Mouse (Mus musculus): Measurements from ENCODE around the gene Gpsm1. TPM values are rescaled to one million over a fixed set of nuclear protein-coding genes. Genes with fewer than 3 reads are reported as not detected.
A peak's percentile ranks its signal among the peaks of the same experiment; 100 is the strongest.
"Not testable (repeated sequence)": the region's sequence is repeated elsewhere in the genome, so short reads cannot be mapped to it uniquely, and the experiment has no call there.

The Gpsm1 gene
- total RNA-seq, 2 experiments from 2014 or later: 50.5 to 61.3 TPM

DNA sequence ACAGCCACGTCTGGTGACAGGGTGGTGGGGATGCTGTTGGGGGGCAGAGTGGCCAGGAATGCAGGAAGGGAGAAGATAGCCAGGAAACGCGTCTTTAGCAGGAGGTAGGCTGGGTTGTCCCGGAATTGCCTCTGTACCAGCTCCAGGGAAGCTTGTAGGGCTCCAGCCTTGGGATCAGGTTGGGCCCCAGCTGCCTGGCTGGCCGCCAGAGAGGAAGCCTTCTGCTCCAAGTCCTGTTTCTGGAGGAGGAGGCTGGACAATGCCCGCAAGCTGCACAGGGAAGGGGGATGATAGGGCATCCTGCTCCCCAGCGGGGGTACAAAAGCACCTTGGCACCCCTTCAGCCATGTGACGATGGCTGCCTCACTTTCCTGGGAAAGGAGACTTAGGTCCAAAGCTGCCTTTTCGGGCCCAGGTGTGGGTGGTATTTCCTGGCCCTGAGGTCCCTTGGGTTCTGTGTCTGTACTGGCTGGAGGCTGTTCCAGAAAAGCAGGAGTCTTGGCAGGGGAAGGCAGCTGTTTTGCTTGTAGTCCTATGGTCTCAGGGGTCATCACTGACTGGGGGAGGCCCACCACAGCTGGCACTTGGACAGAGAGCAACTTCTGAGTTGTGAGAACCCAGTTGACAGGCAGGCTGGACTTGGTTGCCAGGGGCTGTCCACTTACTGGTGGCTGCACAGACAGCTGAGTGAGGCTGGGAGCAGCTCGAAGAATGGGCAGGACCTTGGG lies 49.6 kb downstream of the Gpsm1 start:
- no peak for DNase-seq (ENCODE audit: low spot score in 2 of 2)

DNA sequence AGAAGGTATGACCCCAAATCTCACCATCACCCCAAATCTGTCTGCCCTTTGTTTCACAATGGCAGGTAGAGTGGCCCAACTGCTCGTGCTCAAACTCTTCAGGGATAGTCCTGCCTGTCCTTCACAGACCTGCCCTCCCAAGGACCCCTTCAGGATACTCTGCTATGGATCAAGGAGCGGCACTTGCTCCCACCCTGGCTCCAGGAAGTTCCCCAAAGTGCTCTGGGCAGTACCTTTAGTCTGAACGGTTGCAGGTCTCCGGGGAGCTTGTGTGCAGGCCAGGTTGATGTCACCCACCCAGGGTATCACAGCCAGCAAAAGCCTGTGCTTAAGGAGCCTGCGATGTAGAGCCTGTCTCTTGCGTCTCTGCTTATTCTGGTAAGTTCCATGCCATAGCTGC lies 52.6 kb downstream of the Gpsm1 start:
- DNase-seq (ENCODE audit: low spot score in 2 of 2): no peak

DNA sequence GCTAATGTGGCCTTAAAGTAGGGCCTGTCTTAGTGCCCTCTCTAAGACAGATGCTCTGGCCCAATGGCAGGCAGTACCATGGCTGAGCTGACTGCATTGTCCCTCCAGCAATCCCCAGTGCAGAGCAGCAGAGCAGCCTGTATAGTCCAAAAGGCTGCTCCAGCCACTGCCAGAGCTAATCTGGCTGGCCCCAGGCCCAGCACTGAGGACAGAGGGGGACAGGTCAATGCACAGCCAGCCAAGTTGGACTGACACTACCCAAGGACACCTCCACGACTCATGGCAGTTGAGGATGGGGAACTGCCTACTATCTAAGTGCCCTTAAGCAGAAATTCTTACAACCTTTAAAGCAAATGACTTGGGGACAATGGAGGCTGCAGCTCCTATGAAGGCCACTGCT lies 53.3 kb downstream of the Gpsm1 start:
- DNase-seq (ENCODE audit: low spot score in 2 of 2): no peak

DNA sequence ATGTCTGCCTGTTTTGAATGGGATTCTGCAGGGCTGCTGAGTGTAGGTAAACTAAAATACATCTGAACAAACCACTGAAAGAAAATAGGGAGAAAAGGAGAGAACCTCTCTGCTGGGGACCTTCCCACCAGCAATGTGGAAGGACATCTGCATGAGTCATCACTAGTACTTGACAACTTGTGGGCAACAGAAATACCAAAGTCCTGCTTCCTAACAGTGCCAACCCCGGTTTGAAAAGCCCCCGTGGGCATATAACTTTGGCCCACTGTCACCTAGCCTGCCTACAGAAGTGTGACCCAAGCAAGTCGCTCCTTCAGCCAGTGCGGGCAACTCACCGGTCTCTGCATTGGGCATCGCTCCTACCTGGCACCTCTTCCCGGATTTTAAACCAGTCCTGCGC lies 57.1 kb downstream of the Gpsm1 start:
- DNase-seq (ENCODE audit: low spot score in 2 of 2): no peak

DNA sequence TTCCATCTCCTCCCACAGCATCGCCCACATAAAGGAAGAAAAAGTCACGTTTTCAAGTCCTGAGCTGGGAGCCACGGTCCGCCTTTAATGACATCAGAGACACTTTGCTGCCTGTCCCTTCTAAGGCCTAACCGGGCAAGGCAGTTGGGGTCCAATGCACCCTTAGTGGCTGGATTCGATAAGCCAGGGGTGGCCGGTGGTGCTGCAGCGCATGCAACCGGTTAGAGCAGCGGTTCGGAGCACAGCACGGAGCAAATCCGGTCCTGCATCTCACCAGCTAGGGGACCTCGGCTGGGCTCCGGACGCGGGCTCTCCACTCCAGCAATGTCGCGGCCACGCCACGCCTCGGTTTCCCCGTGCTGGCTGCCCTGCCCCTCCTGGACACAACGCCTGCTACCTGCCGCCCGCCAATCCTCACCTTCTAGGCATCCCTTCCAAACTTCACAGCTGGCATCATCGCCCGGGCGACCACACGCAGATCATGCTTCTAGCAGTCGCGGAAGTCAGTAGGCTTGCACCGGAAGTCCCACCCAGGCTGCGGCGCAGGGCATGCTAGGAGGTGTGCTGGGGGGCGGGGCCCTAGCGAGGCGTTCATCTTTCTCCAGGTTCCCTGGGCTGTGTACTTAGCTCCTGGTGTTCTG lies 64.9 kb downstream of the Gpsm1 start, which contains the start of gene Snapc4:
Gene Snapc4, minus strand, starts transcription at position 523 of the 641 bp plus-strand sequence.
- peak; percentile 84 to 89 for DNase-seq (ENCODE audit: low spot score in 2 of 2)

DNA sequence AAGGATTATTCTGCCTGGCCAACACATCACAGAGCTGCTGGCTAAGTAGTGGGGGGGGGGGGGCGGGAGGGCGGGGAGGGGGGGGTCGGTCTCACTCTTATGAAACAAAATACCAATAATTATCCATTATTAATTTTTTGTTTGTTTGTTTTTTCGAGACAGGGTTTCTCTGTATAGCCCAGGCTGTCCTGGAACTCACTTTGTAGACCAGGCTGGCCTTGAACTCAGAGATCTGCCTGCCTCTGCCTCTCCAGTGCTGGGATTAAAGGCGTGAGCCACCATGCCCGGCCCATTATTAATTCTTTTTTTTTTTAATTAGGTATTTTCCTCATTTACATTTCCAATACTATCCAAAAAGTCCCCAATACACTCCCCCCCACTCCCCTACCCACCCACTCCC lies 65.6 kb downstream of the Gpsm1 start:
- not testable (repeated sequence) for DNase-seq (ENCODE audit: low spot score in 2 of 2)

DNA sequence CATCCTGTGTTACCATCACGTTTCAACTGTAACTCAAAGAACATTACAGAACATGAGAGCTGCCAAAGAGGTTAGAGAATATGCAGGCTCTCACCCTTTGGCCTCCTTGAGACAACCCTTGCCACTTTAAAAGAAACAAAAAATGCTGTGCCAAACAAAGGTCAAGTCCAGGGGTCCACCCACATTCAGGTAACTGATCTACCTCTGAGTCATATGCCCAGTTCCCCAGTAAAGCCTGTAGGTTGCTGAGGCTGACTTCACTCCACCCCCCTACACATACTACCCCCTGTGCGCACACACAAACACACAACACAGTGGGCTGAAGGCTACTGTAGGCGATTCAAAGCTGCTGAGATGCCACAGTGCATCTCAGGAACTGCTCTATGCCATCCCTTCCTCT lies 72.4 kb downstream of the Gpsm1 start:
- DNase-seq (ENCODE audit: low spot score in 2 of 2): no peak

DNA sequence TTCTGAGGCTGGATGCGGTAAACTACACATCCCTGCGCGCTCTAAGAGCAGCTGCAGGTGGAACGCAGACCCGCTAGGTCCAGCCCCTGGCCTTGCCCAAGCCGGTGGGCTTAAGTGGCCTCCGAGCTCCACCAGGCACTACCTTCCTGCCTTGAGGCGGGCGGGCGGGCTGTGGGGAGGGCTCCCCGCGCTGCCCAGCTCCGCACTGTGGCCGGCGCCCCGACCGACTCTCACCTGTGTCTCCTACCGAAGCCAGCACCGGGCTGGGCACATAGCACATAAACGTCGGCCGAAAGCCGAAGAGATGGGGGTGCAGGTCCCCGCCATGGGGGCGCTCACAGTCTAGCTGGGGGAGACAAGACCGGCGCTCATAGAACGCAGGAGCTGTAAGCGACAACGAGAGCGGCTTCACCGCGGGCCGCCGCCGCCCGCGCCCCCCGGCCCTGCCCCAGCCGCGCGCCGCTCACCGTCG lies 73.4 kb downstream of the Gpsm1 start:
- DNase-seq (ENCODE audit: low spot score in 2 of 2): no peak

DNA sequence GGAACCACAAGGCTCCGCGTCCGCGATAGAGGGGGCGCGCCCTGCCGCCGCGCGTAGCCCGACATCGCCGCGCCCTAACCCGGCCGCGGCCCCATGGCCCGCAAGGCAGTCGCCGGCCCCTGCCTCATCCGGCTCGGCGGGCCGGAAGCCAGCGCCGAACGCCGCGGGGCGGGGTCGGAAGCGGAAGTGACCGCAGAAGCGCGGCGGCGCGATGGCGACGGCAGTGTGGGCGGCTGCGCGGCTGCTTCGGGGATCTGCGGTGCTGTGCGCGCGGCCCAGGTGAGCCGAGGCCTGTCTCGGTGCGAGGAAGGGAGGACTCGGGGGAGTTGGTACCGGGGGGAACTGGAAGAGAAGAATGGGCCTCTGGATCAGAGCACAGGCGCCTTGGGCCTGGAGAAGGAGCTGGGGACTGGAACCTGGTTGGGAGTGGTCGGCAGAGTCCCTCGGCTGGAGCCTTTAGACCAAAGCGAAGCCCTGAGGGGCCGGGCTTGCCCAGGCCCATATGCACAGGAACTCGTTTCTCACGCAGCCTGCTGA lies 73.9 kb downstream of the Gpsm1 start, which contains the start of the genes Entr1 and Pmpca:
Gene Entr1, minus strand, starts transcription at position 163 of the 537 bp plus-strand sequence.
Gene Pmpca, plus strand, starts transcription at position 186 of the 537 bp plus-strand sequence.
- peak; percentile 82 to 88 for DNase-seq (ENCODE audit: low spot score in 2 of 2)

DNA sequence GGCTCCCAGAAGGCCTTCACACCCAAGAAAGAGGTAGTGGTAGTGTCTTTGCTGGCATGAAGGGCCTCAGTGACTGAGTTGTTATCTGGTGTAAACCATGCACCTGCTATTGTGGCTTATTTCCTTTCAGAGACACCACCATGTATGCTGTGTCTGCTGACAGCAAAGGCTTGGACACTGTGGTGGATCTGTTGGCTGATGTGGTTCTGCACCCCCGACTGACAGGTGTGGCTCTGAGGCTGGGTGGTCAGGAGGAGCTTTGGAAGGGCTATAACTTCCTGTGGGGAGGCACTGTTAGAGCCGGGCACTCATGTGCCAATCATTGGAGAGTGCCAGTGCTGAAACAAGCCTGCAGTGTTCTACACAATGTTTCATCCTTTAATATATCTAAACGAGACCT lies 75.6 kb downstream of the Gpsm1 start:
- no peak for DNase-seq (ENCODE audit: low spot score in 2 of 2)

DNA sequence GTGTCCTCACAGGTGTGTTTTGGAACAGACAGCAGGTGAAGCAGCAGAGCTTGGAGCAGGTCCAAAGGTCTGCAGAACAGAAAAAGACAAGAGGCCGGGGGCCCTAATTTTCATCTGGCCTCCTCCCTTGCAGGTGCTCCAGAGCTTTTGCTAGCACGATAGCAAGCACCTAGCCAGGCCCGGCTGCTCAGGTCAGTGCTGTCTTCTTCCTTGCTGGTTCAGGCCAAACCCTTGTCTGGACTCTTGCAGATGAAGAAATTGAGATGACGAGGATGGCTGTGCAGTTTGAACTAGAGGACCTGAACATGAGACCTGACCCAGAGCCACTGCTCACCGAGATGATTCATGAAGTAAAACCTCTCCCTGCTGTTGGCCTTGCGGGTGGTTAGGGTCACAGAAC lies 76.3 kb downstream of the Gpsm1 start:
- no peak for DNase-seq (ENCODE audit: low spot score in 2 of 2)

Other genes with a start within 250 kb of the Gpsm1 start
- 10 to 100 TPM; 69.8 to 81.1 TPM for gene Nacc2, start 192.3 kb upstream of the Gpsm1 start, total RNA-seq (2021)
- gene Lhx3, start 107.2 kb upstream of the Gpsm1 start, total RNA-seq (2021): under 1 TPM in 1 of 2 experiments, not detected in 1; 0.40 TPM
- gene Qsox2, start 78.0 kb upstream of the Gpsm1 start, total RNA-seq (2021): 10 to 100 TPM; 20.5 to 23.1 TPM
- gene Ccdc187, start 21.0 kb upstream of the Gpsm1 start, total RNA-seq (2021): 1 to 10 TPM; 2.2 to 2.6 TPM
- 10 to 100 TPM; 27.7 to 29.4 TPM for gene Dnlz, start 36.6 kb downstream of the Gpsm1 start, total RNA-seq (2021)
- gene Card9, start 45.4 kb downstream of the Gpsm1 start, total RNA-seq (2021): 1 to 10 TPM; 1.2 to 2.6 TPM
- gene Snapc4, start 65.1 kb downstream of the Gpsm1 start, total RNA-seq (2021): 10 to 100 TPM; 51.8 to 69.8 TPM
- gene Entr1, start 73.8 kb downstream of the Gpsm1 start, total RNA-seq (2021): 100 to 1,000 TPM; 139 to 145 TPM
- 10 to 100 TPM; 91.5 to 95.8 TPM for gene Pmpca, start 73.8 kb downstream of the Gpsm1 start, total RNA-seq (2021)
- 10 to 100 TPM; 21.5 to 22.8 TPM for gene Inpp5e, start 93.7 kb downstream of the Gpsm1 start, total RNA-seq (2021)
- 10 to 100 TPM; 42.7 to 46.0 TPM for gene Sec16a, start 129.7 kb downstream of the Gpsm1 start, total RNA-seq (2021)
- gene Notch1, start 201.1 kb downstream of the Gpsm1 start, total RNA-seq (2021): 10 to 100 TPM; 17.8 to 19.1 TPM

Measured in left cerebral cortex, adult 18-20 months (tissue).